Mouse (Mus musculus) adrenal gland, adult 2 months (tissue): ENCODE data around the gene Mmd. TPM values are rescaled to one million over a fixed set of nuclear protein-coding genes. Genes with fewer than 3 reads are reported as not detected.
"Not testable (repeated sequence)": the region's sequence is repeated elsewhere in the genome, so short reads cannot be mapped to it uniquely, and the experiment has no call there.

Experiments used
- DNase-seq: peaks from one replicate; pipeline ENCODE4 v3.0.0; 2021
- polyA plus RNA-seq: library from polyadenylated mRNA; depleted of rRNA; stranded (reverse); fragments of >200 nt; gene quantifications from 2 replicates; pipeline ENCODE4 v1.2.3, GENCODE M21; 2012
- total RNA-seq, 2 experiments: library from RNA; stranded (reverse); gene quantifications; 2 replicates each; pipeline ENCODE4 v1.2.3; 2021

Gene Mmd
- total and polyA plus RNA-seq, 3 experiments = 51.7 to 147 (median 110) TPM

DNA sequence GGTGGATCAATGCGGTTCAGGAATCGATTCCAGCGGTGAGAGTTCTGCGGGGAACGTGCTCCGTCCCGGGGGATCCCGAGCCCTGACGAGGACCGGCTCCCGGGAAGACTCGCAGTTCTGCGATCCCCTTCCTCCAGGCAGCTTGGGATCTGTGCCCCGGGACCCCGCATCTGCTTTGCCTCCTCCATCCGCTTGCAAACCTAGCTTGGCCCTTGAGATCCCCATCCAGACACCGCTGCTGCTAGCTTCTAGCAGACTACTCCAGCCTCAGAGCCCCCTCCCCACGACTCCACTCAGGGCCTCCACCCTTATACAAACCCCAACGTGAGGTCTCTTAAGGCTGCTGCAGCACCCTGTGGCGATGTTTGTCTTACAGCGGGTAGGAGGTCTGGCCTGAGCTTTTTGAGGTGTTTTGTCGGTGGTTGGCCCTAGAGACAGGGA, 465 bp downstream of the Mmd start:
- DNase-seq = no peak

DNA sequence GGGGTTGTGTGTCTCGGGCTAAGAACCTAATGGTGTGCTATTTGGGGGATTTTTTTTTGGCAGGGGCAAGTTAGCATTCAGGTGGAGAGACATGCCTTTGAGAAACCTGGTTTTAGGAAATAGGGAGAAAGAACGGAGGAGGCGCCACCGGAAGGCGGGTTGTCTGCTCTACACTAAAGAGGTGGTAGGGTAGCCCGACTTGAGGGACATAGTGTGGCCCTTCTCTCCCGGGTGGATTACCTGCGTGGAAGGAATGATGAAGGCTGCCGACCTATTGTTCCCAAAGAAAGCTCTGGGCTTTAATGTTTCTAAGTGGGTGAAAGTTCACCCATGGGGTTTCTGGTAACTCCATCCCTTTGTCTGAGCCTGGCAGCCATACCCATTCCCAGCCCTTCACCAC, 933 bp downstream of the Mmd start:
- no peak for DNase-seq

DNA sequence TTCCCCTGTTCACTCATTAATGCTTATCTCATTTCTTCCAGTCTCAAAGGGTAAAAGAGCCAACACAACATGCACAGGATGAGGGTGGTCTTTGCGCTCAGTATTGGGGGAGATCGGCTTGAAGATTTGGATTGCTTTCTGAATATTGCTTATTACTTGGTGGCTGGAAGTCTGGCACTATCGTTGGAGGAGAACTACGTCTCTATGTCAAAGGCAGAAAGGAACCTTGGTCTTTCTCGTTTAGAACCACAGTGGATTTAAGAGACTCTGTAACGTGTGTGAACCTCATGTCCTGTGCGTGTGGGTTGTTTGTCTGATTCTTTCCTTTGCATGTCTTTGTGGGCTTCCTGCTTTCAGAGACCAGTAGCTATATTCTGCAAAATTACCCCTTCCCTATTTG, 1.5 kb downstream of the Mmd start:
- no peak for DNase-seq

DNA sequence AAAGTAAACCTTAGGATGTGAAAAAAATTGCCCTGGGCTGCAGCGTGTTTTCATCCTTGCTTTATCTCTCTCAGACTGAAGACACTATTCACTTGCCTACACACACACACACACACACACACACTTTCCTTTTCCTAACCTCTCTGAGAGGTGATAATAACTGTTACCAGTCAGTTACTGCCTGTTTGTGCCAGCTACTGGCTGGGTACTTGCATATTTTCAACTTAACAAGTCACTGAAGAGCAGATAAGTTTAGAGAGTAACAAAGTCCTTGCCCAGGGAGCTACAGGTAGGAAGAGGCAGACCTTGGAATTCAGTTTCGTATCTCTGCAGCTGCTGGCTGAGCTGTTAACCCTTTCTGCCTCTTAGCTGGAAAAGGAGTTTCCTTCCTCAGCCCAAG, 2.7 kb downstream of the Mmd start:
- DNase-seq = no peak

DNA sequence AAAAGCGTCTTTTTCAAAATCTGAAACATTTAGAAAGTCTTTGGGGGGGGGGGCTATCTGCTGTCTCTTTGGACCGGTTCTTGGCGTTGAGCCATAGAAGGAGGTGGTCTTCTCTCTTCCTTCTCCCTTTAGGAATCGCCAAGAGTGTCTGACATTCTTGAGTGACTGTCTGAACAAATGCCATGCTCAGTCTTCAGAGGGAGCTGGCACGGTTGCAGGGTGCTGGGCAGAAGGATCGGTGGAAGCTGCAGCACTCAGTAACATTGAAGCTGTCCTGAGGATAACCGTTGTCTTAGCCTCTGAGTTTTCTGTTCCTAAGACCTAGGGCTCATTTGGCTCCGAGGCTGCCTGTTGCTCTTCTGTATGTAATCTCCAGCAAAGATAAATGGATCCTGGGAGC, 3.1 kb downstream of the Mmd start:
- DNase-seq = no peak

DNA sequence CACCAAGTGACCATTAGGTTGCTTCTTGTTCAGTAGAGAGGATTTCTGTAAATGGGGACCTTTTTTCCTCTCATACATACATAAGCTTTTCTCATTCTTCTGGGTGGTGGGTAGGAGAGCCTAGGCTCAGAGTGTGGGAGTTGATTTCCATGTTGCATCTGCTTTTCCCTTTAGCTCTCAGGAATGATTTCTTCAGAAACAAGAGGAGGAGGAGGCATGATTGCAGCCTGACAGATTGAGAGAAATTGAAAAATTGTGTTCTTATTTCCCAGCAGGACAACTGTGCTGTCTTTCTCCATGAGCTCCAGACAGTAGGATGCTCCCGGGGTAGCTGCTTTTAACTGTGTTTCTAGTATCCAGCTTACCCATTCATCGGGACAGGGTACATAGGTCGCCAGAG, 5.3 kb downstream of the Mmd start:
- no peak for DNase-seq

DNA sequence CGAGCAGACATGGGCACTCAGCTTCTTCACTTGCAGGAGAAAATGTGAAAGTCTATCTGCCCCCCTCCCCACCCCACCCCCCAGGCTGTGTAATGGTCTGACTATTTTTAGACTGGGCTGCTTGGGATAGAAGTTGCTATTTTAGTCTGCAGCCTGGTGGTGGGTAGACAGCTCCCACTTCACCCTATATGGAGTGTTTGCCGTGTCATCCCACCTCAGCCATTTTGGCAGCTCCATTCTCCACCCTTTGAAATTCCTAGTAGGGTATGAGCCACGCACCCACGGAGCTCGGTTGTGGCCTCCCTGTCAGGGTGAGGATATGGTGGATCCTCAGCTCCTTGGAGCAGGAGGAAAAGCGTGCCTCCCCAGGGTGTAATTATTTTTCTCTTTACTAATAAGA, 6.4 kb downstream of the Mmd start:
- no peak for DNase-seq

DNA sequence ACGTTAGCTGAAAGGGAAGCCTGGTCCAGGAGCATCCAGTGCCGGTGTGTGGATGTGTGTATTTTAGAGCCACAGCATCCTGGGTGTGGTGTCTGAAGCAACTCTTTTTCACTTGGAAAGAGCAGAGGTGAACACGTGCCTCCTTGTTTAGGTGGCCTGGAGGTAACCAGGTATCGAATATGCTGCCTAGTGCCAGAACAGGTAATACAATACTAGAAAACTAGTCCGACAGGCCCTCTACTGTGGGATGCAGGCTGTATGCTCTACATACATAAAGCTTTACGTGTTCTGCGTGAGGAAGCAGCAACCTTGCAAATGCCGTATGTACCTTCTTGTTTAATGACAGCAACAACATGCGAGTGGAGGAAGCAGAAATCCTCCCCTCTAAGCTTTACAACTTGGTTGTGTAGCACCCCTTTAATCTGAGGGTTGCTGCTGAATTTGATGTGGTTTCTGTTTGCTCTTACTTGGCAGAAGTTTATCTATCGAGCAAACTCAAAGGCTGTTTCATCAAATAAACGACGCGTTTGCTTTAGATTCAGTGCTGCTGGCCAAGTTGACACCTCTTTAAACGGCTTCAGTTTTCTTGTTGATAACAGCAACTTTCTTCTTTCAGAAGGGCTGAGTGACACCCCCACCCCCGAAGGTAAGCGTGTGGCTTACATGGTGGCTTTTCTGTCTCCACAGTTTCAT, 7.7 kb downstream of the Mmd start:
- no peak for DNase-seq

DNA sequence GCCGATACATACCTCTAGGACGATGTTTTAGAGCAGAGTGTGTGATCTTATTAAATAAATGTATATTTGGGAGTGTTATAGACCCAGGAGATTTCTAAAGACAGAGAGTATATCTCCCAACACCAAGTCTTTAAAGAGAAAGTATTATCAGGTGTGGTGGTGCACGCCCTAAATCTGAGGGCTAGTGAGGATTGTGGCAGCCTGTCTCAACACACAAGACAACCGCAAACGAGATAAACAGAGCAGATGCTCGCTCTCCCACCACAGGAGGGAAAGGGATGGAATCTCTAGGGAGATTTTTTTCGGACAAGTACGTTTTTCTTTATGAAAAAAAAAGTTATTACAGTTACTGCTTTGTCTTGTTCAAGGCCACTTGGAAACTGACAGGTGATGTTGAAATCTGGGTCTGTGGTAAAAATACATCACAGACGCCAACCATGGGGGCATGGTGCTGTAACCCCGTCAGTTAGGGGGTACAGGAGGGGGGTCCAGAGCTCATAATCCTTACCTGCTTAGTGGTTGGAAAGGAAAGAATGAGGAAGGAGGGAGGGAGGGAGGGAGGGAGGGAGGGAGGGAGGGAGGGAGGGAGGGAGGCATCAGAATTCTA, 9.2 kb downstream of the Mmd start:
- no peak for DNase-seq

DNA sequence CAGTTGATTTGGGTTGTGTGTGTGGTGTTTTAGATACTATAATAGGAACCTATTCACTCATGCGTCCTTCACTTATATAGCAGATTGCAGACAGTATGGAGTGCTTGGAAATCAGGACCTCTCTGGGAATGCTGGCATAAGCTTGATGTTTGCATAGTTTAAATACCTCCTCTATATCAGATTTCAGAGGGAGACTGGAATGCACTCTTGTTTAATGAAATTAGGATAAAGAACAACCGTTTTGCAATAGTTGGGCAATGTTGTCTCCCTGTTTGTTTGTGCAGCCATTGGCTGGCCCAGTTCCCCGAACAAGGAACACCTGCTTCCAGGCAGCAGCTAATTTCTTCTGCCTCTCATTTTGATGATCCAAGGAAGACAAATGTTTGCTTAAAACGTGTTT, 9.8 kb downstream of the Mmd start:
- DNase-seq = peak; percentile 25

DNA sequence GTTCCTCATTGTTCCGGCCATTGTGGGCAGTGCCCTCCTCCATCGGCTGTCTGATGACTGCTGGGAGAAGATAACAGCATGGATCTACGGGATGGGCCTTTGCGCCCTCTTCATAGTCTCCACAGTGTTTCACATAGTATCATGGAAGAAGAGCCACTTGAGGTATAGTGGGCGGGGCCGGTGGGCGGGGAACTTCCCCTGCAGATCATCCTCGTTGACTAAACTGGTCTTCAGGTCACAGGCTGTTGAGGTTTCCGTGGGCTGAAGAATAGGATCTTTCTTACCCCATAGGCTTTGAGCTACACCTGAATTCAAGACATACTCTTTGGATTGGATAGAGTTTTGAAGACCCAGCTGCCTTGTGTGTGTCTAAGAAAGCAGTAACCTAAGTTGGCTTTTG, 10.6 kb downstream of the Mmd start:
- no peak for DNase-seq

DNA sequence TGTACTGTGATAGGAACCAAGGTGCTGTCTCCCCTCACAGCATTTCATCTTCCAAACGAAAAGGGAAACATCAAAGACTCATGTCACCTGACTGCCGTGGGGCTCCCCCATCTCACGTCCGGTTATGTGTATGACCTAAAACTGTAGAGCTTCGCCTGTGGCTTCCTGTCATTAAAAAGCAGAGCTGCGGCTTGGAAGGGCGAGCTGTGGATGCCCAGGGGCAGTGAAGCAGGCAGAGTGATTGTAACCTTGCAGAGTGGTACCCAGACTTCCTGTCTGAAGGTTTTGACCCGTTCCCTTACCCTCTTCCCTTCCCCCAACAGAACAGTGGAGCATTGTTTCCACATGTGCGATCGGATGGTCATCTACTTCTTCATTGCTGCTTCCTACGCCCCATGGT, 14.9 kb downstream of the Mmd start:
- no peak for DNase-seq

DNA sequence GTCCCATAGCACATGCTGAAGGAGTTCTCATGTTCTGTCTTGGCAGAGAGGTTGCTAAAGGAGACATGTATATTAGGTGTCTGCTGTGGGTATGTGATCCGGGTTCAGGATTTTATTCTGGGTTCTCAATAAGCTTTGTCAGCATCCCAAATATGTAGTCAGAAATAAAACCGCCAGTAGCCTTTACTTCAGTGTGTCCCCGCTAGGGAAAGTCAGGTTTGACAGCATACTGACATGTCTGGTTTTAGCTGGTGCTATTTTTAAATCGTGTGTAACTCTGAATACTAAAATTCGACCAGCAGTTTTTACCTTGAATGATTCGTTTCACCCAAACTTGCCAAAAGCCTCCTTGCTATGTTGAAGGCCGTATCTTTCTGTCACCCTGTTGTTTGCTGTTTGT, 16.3 kb downstream of the Mmd start:
- DNase-seq = no peak

DNA sequence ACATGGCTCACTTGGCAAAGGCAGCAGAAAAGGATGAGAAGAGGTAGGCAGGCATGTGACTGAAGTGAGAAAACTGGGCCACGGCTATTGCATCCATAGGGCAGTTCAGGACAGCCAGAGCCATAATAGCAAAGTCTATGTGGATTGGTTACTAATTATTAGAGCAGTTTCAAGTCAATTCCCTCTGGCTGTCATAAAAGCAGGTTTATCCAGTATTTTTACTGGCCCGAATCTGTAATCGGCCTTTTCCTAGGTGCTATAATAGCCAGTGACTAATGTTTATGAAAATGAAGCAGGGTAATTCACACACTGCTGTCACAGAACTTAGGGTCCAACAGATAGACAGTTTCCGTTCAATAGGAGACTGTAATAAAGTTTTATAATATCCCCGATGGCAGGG, 19.7 kb downstream of the Mmd start:
- DNase-seq = no peak

DNA sequence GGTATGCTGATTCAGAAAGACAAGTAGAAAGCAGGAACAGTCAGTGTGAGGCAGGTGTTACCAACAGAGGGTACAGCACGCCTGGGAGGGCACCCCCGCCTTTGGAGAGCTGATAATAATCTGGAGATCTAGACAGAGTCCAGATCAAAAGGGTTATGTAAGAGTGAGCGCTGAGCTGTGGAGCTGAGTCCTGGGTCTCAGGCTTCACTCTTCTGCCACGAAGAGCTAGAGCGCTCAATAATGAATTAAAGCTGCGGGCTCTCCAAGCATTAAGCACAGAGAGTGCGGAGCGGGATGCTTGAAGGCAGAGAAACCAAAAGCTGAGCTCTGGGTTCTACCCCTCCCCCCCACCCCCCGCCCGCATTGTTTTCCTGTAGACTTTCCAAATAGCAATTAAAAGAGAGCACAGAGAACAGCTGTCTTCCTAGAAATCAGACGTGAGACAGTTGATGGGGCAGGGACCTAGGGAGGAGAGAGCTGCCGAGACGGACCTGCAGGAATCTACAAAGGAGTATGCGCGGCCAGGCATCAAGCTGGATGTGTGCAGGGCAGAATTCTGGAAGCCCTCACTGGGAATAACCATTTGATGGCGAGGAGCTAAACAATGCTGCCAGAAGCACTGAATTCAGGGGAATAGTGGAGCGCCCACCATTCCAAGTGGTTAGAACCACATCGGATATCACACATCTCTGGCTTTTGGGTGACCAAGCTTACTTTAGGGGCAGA, 20.3 kb downstream of the Mmd start:
- no peak for DNase-seq

DNA sequence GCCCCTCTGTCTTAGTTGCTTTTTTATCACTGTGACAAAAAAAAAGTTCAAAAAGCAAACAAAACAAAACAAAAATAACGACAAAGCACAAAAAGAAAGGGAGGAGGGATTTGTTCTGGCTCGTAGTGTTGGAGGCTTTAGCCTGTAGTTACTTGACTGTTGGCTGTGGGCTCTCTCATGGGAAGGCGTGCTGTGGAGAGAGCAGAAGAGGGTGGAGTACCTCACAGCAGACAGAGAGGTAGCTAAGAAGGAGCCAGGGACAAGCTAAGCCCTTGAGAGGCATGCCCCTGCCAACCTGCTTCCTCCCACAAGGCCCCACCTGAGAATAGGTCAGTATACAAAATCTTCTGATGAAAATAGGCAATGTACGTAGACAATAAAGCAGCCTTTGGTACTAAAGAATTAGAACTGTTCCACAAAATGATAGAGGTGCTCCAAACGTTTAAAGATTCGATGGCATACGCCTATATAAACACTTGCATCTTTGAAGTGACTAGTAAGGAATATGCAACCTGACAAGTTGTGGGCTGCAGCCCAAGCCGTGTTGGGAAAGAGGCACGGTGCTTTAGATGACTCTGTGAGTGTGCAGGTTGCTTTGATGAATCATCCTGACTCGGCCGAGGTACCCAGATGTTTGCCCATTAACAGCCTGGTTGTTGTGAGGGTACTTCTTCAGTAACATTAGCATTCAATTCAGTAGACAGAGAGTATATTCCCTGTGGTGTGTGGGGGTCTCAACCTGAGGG, 21.0 kb downstream of the Mmd start:
- no peak for DNase-seq

DNA sequence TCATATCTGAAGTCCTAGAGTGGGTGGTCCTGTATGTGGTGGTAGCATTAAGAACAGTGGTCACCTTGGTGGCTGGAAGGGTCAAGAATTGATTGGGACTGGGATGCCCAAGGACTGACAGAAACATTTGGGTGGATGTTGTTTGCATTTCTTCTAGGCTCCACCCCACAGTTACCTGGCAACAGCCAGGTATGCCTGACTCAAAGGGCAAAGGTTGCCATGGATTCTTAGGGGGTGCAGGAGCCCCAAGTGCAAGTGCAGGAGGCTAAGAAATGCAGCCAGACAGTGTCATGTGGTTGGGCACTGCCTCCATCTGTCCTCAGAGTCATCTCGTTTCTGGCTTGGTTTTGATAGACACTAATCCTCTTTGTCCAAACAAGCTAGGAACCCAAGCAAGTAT, 24.9 kb downstream of the Mmd start:
- no peak for DNase-seq

DNA sequence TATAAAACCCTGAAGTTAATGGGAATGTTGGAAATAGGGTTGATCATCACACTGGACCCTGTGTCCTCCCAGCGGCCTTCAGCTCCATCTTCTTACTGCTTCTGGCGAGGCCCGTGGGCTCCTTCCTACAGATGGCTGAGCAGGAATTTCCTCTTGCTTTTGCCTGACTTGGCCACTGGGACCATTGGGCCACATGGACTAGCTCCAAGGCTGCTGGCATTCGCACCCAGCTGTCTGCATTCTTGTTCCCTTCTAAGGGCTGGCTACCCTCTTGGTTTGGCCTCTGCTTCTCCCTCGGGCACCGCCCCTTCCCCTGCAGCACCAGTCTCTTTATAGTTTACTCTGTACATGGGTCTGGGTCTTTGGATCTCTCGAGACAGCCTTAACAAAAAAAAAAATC, 26.4 kb downstream of the Mmd start:
- peak; percentile 40 for DNase-seq

DNA sequence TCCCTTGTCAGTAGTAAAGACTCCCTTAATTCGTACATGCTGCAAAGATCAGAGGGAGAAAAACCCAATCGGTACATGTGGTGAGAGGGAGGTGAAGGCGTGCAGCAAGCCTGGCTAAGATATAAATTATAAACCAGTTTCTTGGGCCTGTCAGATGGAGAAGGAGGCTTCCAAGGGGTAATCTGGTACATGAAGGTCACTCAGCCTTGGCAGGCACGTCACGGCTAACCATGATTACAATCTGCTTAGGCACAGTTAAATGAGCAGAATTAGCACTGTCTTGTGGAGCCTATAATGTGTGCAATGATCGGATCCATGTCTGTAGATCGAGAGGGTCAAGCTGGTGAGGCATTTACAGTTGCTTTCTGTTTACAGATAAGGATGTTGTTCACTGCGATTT, 26.9 kb downstream of the Mmd start:
- DNase-seq = peak; percentile 34

DNA sequence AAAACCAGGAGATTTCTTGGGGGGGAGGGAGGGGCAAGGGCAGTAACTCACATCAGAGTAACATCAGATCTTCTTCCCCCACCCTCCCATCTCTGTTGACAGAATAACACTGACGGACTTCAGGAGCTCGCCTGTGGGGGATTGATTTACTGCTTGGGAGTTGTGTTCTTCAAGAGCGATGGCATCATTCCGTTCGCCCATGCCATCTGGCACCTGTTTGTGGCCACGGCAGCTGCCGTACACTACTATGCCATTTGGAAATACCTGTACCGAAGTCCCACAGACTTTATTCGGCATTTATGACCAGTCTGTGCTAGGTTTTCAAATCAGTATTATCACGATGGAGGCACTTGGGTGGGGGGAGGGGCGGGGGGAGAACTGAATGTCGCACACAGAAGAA, 27.3 kb downstream of the Mmd start:
- no peak for DNase-seq

DNA sequence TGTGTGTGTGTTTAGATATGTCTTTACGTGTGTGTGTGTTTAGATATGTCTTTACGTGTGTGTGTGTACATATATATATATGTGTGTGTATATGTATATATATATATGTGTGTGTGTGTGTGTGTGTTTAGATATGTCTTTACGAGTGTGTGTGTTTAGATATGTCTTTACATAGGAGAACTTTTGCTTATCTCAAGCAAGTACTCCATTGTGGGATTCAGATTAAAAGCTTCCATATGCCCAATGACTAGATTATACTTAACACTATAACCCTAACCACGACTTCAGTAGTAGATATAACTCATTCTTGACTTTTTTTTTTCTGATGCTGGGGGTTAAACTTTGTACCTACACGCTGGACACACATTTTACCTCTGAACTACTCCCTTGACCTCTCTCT, 30.8 kb downstream of the Mmd start:
- no peak for DNase-seq

DNA sequence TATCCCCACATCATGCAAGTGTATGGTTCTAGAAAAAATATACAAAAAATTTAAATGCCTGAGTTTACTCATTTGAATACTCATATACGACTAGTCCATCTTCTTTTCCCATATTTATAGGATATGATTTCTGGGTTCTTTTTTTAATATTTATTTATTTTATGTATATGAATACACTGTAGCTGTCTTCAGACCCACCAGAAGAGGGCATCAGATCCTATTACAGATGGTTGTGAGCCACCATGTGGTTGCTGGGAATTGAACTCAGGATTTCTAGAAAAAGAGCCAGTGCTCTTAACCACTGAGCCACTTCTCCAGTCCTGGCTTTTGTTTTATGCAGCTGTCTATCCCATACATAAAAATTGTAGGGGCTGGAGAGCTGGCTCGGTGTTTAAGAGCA, 32.7 kb downstream of the Mmd start:
- DNase-seq = not testable (repeated sequence)

DNA sequence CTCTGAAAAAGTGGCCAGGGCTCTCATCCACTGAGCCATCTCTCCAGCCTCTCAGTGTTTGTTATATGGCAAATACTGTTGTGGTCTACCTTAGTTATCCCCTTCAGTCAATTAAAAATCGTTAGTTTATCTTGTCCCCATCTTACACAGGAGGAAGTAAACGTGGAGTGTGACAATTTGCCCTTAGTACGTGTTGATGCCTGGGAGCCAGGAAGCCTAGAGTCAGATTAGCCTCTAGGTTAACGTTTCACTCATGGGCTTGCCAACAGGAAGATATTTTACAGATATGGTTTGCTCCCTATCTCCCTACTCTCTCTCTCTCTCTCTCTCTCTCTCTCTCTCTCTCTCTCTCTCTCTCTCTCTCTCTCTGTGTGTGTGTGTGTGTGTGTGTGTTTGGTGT, 33.9 kb downstream of the Mmd start:
- DNase-seq = no peak
